Mouse (Mus musculus) MEL (cell line): Measurements from ENCODE around the gene Mast3. TPM values are rescaled to one million over a fixed set of nuclear protein-coding genes. Genes with fewer than 3 reads are reported as not detected.

Experiments
- DNase-seq: peaks from one replicate; pipeline ENCODE4 v3.0.0; 2011; ENCODE audit warnings: low read depth, low spot score
- H3K27ac ChIP-seq: 2 replicates; pipeline ENCODE4 v1.5.1; 2012; ENCODE audit warnings: low read depth, mild to moderate bottlenecking, control low read depth, low read length, moderate library complexity; ENCODE audit not compliant: control insufficient read depth
- H3K27me3 ChIP-seq, 2 experiments: fragments of 150-350 bp in 1 of 2; sonication (generic) in 1 of 2; 2 replicates each; pipeline ENCODE4 v1.6.1; 2012; ENCODE audit warnings: low read length in 2 of 2, mild to moderate bottlenecking in 2 of 2, improper control_type of control experiment in 1 of 2, moderate library complexity in 1 of 2; ENCODE audit not compliant: insufficient read depth in 2 of 2, control insufficient read depth in 1 of 2
- H3K36me3 ChIP-seq, 2 experiments: 2 replicates each; pipeline ENCODE4 v1.6.1; 2012 to 2014; ENCODE audit warnings: low read length in 2 of 2, improper control_type of control experiment in 1 of 2, inconsistent platforms in 1 of 2, mild to moderate bottlenecking in 1 of 2; ENCODE audit not compliant: insufficient read depth in 2 of 2, control insufficient read depth in 1 of 2
- H3K4me1 ChIP-seq, 2 experiments: fragments of 150-350 bp in 1 of 2; sonication (generic) in 1 of 2; 2 replicates each; pipeline ENCODE4 v1.6.1; 2012; ENCODE audit warnings: low read length in 2 of 2, improper control_type of control experiment in 1 of 2, mild to moderate bottlenecking in 1 of 2; ENCODE audit not compliant: insufficient read depth in 2 of 2, control insufficient read depth in 1 of 2
- H3K4me3 ChIP-seq, 2 experiments: fragments of 150-350 bp in 1 of 2; sonication (generic) in 1 of 2; 2 replicates each; pipeline ENCODE4 v1.5.1; 2012; ENCODE audit warnings: low read depth in 2 of 2, low read length in 2 of 2, mild to moderate bottlenecking in 2 of 2, moderate library complexity in 2 of 2, control low read depth in 1 of 2, improper control_type of control experiment in 1 of 2; ENCODE audit not compliant: control insufficient read depth in 1 of 2, insufficient read depth in 1 of 2
- H3K79me2 ChIP-seq: 2 replicates; pipeline ENCODE4 v1.6.1; 2012; ENCODE audit warnings: mild to moderate bottlenecking, low read length, moderate library complexity; ENCODE audit not compliant: control insufficient read depth, poor library complexity, insufficient read depth
- H3K9ac ChIP-seq: 2 replicates; pipeline ENCODE4 v1.6.1; 2012; ENCODE audit warnings: low read depth, mild to moderate bottlenecking, control low read depth, low read length, moderate library complexity; ENCODE audit not compliant: control insufficient read depth, poor library complexity, severe bottlenecking
- H3K9me3 ChIP-seq: fragments of 150-350 bp; sonication (generic); replicated peaks from 2 replicates; pipeline ENCODE4 v1.6.1; 2012; ENCODE audit warnings: mild to moderate bottlenecking, low read length, improper control_type of control experiment, moderate library complexity; ENCODE audit not compliant: insufficient read depth
- CHD1 ChIP-seq: IDR thresholded peaks from 2 replicates; pipeline ENCODE4 v1.6.1; 2012; ENCODE audit warnings: low read depth, mild to moderate bottlenecking, inconsistent platforms, low read length, improper control_type of control experiment
- E2F4 ChIP-seq: IDR thresholded peaks from 2 replicates; pipeline ENCODE4 v1.6.1; 2011; ENCODE audit warnings: low read depth, low read length, improper control_type of control experiment, borderline replicate concordance
- ELF1 ChIP-seq: IDR thresholded peaks from 2 replicates; pipeline ENCODE4 v1.6.1; 2014; ENCODE audit warnings: low read depth, mild to moderate bottlenecking, inconsistent platforms, low read length, improper control_type of control experiment, moderate library complexity
- EP300 ChIP-seq, 2 experiments: IDR thresholded peaks; 2 replicates each; pipeline ENCODE4 v1.6.1; 2011; ENCODE audit warnings: improper control_type of control experiment in 2 of 2, low read length in 2 of 2, low read depth in 1 of 2, mild to moderate bottlenecking in 1 of 2
- ETS1 ChIP-seq: IDR thresholded peaks from 2 replicates; pipeline ENCODE4 v1.6.1; 2012; ENCODE audit warnings: low read depth, mild to moderate bottlenecking, inconsistent platforms, low read length, improper control_type of control experiment, moderate library complexity
- GABPA ChIP-seq: IDR thresholded peaks from 2 replicates; pipeline ENCODE4 v1.6.1; 2012; ENCODE audit warnings: low read depth, mild to moderate bottlenecking, inconsistent platforms, low read length, improper control_type of control experiment, moderate library complexity
- GATA1 ChIP-seq: IDR thresholded peaks from 2 replicates; pipeline ENCODE4 v1.6.1; 2011; ENCODE audit warnings: low read depth, low read length, improper control_type of control experiment
- HCFC1 ChIP-seq: IDR thresholded peaks from 2 replicates; pipeline ENCODE4 v1.6.1; 2012; ENCODE audit warnings: low read depth, mild to moderate bottlenecking, inconsistent platforms, low read length, improper control_type of control experiment, moderate library complexity
- MAFK ChIP-seq: IDR thresholded peaks from 2 replicates; pipeline ENCODE4 v1.6.1; 2011; ENCODE audit warnings: low read depth, mild to moderate bottlenecking, low read length, improper control_type of control experiment, borderline replicate concordance
- MAX ChIP-seq: IDR thresholded peaks from 2 replicates; pipeline ENCODE4 v1.6.1; 2011; ENCODE audit warnings: low read length, improper control_type of control experiment
- MAZ ChIP-seq: IDR thresholded peaks from 2 replicates; pipeline ENCODE4 v1.6.1; 2012; ENCODE audit warnings: low read depth, mild to moderate bottlenecking, inconsistent platforms, low read length, improper control_type of control experiment
- MXI1 ChIP-seq: IDR thresholded peaks from 2 replicates; pipeline ENCODE4 v1.6.1; 2011; ENCODE audit warnings: mild to moderate bottlenecking, low read depth, low read length, improper control_type of control experiment
- MYB ChIP-seq: IDR thresholded peaks from 2 replicates; pipeline ENCODE4 v1.6.1; 2011; ENCODE audit warnings: mild to moderate bottlenecking, low read depth, low read length, improper control_type of control experiment
- SMC3 ChIP-seq: IDR thresholded peaks from 2 replicates; pipeline ENCODE4 v1.6.1; 2011; ENCODE audit warnings: low read depth, low read length, improper control_type of control experiment
- TAL1 ChIP-seq: IDR thresholded peaks from 2 replicates; pipeline ENCODE4 v1.6.1; 2012; ENCODE audit warnings: mild to moderate bottlenecking, inconsistent platforms, low read length, moderate library complexity, mixed read lengths
- TCF12 ChIP-seq: IDR thresholded peaks from 2 replicates; pipeline ENCODE4 v1.6.1; 2014; ENCODE audit warnings: low read depth, mild to moderate bottlenecking, inconsistent platforms, low read length, improper control_type of control experiment, moderate library complexity
- UBTF ChIP-seq: IDR thresholded peaks from 2 replicates; pipeline ENCODE4 v1.6.1; 2012; ENCODE audit warnings: low read depth, mild to moderate bottlenecking, inconsistent platforms, low read length, improper control_type of control experiment, moderate library complexity, borderline replicate concordance; ENCODE audit not compliant: insufficient read depth
- USF1 ChIP-seq: IDR thresholded peaks from 2 replicates; pipeline ENCODE4 v1.6.1; 2014; ENCODE audit warnings: low read depth, mild to moderate bottlenecking, inconsistent platforms, low read length, improper control_type of control experiment, moderate library complexity
- USF2 ChIP-seq, 2 experiments: IDR thresholded peaks; 2 replicates each; pipeline ENCODE4 v1.6.1; 2011 to 2012; ENCODE audit warnings: improper control_type of control experiment in 2 of 2, low read length in 2 of 2, borderline replicate concordance in 1 of 2, inconsistent platforms in 1 of 2, low read depth in 1 of 2, mild to moderate bottlenecking in 1 of 2; ENCODE audit not compliant: insufficient read depth in 1 of 2
- ZC3H11A ChIP-seq: IDR thresholded peaks from 2 replicates; pipeline ENCODE4 v1.6.1; 2012; ENCODE audit warnings: low read depth, mild to moderate bottlenecking, inconsistent platforms, low read length, improper control_type of control experiment
- ZMIZ1 ChIP-seq: IDR thresholded peaks from 2 replicates; pipeline ENCODE4 v1.6.1; 2012; ENCODE audit warnings: low read depth, mild to moderate bottlenecking, inconsistent platforms, low read length, improper control_type of control experiment, moderate library complexity
- polyA plus RNA-seq, 2 experiments: library from polyadenylated mRNA; stranded (reverse) in 1 of 2; unstranded in 1 of 2; fragments of >175 nt in 1 of 2; fragments of >200 nt in 1 of 2; gene quantifications; 2 replicates each; pipeline versions ENCODE4 v1.2.1 to v1.2.4; 2012; ENCODE audit warnings: low replicate concordance in 2 of 2, low read depth in 1 of 2; ENCODE audit not compliant: insufficient read length in 2 of 2, insufficient read depth in 1 of 2, missing spikeins in 1 of 2
- total RNA-seq: library from RNA; depleted of rRNA; stranded (reverse); fragments of 300-350 nt; gene quantifications from 2 replicates; pipeline ENCODE4 v1.2.3, GENCODE M21; 2012

Gene Mast3
- total and polyA plus RNA-seq, 3 experiments, result 13.5 to 54.7 TPM; not detected in 1

- Histone ChIP-seq H3K79me2 (peaks cover 17% of the 10 kb centered on the region), H3K9me3 (no peaks in the 10 kb centered on the region), H3K36me3 (peaks cover 0 to 2% of the 10 kb centered on the region in 2 experiments; a peak in 2 of 4 replicates), H3K27ac (0 out of 2 replicates have a peak overlapping the region, but pooled peaks have one; percentile 11), H3K27me3 (no peaks in the 10 kb centered on the region), H3K4me3 (peak overlapping the region; percentile 83 to 94), H3K9ac (peak overlapping the region; percentile 92), H3K4me1 (peaks cover 0 to 12% of the 10 kb centered on the region in 2 experiments; a peak in 3 of 4 replicates)
- TF ChIP-seq SMC3 (no peak), ETS1 (no peak), GABPA (no peak), ZMIZ1 (no peak), E2F4 (no peak), EP300 (IDR thresholded peaks at IDR 0.05; ENCODE audit: low read depth in 1 of 2, low read length in 2 of 2) (no peak), GATA1 (no peak), UBTF (no peak), MYB (no peak), MAZ (no peak), ELF1 (no peak), ZC3H11A (no peak), MAFK (no peak)
- no peak for DNase-seq
These were observed 14.0 kb downstream of the Mast3 start for GRCm38 (mm10) chr8:70790846-70791245.

GRCm38 (mm10) chr8:70789046-70789445 lies 15.8 kb downstream of the Mast3 start:
- no peaks in the 10 kb centered on the region for H3K9me3 ChIP-seq
- no peak for TF ChIP-seq MAX
- no peak for TF ChIP-seq MXI1
- no peak for TF ChIP-seq HCFC1
- no peak for TF ChIP-seq TCF12
- no peak for TF ChIP-seq USF1
- TF ChIP-seq ZMIZ1, result no peak
- no peak for TF ChIP-seq SMC3
- no peak for TF ChIP-seq MYB
- TF ChIP-seq MAZ, result no peak
- no peak for TF ChIP-seq USF2 (IDR thresholded peaks at IDR 0.05; ENCODE audit: borderline replicate concordance in 1 of 2, insufficient read depth in 1 of 2, low read depth in 1 of 2, low read length in 2 of 2)
- no peak for TF ChIP-seq TAL1
- TF ChIP-seq CHD1, result no peak
- TF ChIP-seq UBTF, result no peak
- no peak for TF ChIP-seq ZC3H11A
- TF ChIP-seq GATA1, result no peak
- TF ChIP-seq GABPA, result no peak
- no peak for DNase-seq
- H3K79me2 ChIP-seq, result peaks cover 17% of the 10 kb centered on the region
- no peak overlapping the region for H3K4me3 ChIP-seq
- H3K36me3 ChIP-seq, result peaks cover 0 to 2% of the 10 kb centered on the region in 2 experiments; a peak in 3 of 4 replicates
- H3K9ac ChIP-seq, result no peak overlapping the region
- no peaks in the 10 kb centered on the region for H3K27me3 ChIP-seq
- H3K4me1 ChIP-seq, result peaks cover 0 to 12% of the 10 kb centered on the region in 2 experiments; a peak in 3 of 4 replicates
- H3K27ac ChIP-seq, result no peak overlapping the region
